ENCODE assay signal across 13 mouse cellular contexts in the genomic region with DNA sequence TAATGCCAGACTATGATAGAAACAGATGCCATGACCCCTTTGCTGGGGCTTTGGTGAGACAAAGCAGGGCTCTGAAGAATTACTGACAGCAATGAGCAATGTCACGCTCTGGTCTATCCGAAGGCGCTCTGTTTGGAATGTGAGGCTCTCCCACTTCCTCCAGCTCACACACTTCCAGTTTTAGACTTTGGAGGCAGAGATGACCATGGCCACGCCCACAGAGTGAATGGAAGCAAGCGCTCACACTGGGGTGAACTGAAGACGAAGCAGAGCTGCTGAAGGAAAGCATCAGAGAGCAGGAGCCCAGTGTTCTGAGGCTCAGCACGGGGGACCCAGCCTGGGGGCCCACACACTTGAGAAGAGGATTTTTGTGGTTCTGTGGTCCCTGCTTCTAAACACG. TPM values are rescaled to one million over a fixed set of nuclear protein-coding genes. Genes with fewer than 3 reads are reported as not detected.
DNase-seq lines count a peak whose midpoint lies in the region; ATAC-seq and TF ChIP-seq lines count a peak whose summit lies in the region.
"Had no signal": no experiment of that assay in that cellular context is flagged by ENCODE, and none has a peak within 500 bp of the region (broad histone marks: within the 10 kb centered on the region; RNA-seq: fewer than 3 reads in every experiment).

No protein-coding gene starts in this region.

- H3K36me3 ChIP-seq in embryonic facial prominence, embryonic 12.5 days: no peaks in the 10 kb centered on the region
- no peaks in the 10 kb centered on the region for H3K36me3 ChIP-seq in embryonic facial prominence, embryonic 10.5 days (replicated peaks)
- H3K36me3 ChIP-seq in lung, embryonic 16.5 days (ENCODE audit: control insufficient read depth, insufficient read depth, low read length): no peaks in the 10 kb centered on the region
- H3K36me3 ChIP-seq in intestine, postnatal 0 days (ENCODE audit: control insufficient read depth, insufficient read depth): no peaks in the 10 kb centered on the region
- no peaks in the 10 kb centered on the region for H3K36me3 ChIP-seq in stomach, postnatal 0 days (ENCODE audit: control insufficient read depth, insufficient read depth, low read length)
- H3K36me3 ChIP-seq: liver, embryonic 13.5 days; neural tube, embryonic 13.5 days had no signal

- H3K27me3 ChIP-seq in embryonic facial prominence, embryonic 12.5 days: no peaks in the 10 kb centered on the region
- no peaks in the 10 kb centered on the region for H3K27me3 ChIP-seq in embryonic facial prominence, embryonic 10.5 days (replicated peaks; ENCODE audit: low read depth, poor library complexity, severe bottlenecking)
- H3K27me3 ChIP-seq in lung, embryonic 16.5 days (ENCODE audit: control insufficient read depth, insufficient read depth, low read depth, low read length): no peaks in the 10 kb centered on the region
- H3K27me3 ChIP-seq in intestine, postnatal 0 days (replicated peaks; ENCODE audit: control insufficient read depth, insufficient read depth, low read length): no peaks in the 10 kb centered on the region
- no peaks in the 10 kb centered on the region for H3K27me3 ChIP-seq in stomach, postnatal 0 days (ENCODE audit: control insufficient read depth, insufficient read depth, low read length)
- H3K27me3 ChIP-seq: liver, embryonic 13.5 days; neural tube, embryonic 13.5 days had no signal

- 0 out of 2 replicates have a peak overlapping the region, but pooled peaks have one; percentile 10 for H3K4me2 ChIP-seq in embryonic facial prominence, embryonic 12.5 days (replicated peaks)
- peak overlapping the region; percentile 26 for H3K4me2 ChIP-seq in lung, embryonic 16.5 days (ENCODE audit: low read depth, low read length)
- 0 out of 2 replicates have a peak overlapping the region, but pooled peaks have one; percentile 25 for H3K4me2 ChIP-seq in intestine, postnatal 0 days (replicated peaks; ENCODE audit: low read depth)
- H3K4me2 ChIP-seq in stomach, postnatal 0 days (replicated peaks; ENCODE audit: low read depth): peak overlapping the region; percentile 31; the same call in 1 of the 2 replicates
- H3K4me2 ChIP-seq: liver, embryonic 13.5 days; neural tube, embryonic 13.5 days had no signal

- H3K9me3 ChIP-seq in embryonic facial prominence, embryonic 12.5 days: no peaks in the 10 kb centered on the region
- H3K9me3 ChIP-seq in embryonic facial prominence, embryonic 10.5 days: no peaks in the 10 kb centered on the region
- no peaks in the 10 kb centered on the region for H3K9me3 ChIP-seq in lung, embryonic 16.5 days (ENCODE audit: control insufficient read depth, low read length)
- H3K9me3 ChIP-seq in intestine, postnatal 0 days (ENCODE audit: control insufficient read depth): no peaks in the 10 kb centered on the region
- H3K9me3 ChIP-seq in stomach, postnatal 0 days (ENCODE audit: control insufficient read depth, low read length): no peaks in the 10 kb centered on the region
- H3K9me3 ChIP-seq: liver, embryonic 13.5 days; neural tube, embryonic 13.5 days had no signal

- DNase-seq in embryonic facial prominence, embryonic 10.5 days (ENCODE audit: low spot score): no peak
- no peak for DNase-seq in lung, postnatal 14 days
- DNase-seq in stomach, postnatal 0 days (ENCODE audit: low spot score): no peak
- no peak for DNase-seq in B cell, adult 2 months
- DNase-seq: liver, embryonic 13.5 days; midbrain, embryonic 14.5 days had no signal

- ATAC-seq in embryonic facial prominence, embryonic 12.5 days (ENCODE audit: insufficient number of reproducible peaks, insufficient read depth, low FRiP score, low TSS enrichment): no peak
- peak; percentile 59; the same call in 1 of the 2 replicates for ATAC-seq in lung, embryonic 16.5 days (ENCODE audit: low read depth)
- no peak for ATAC-seq in intestine, postnatal 0 days
- ATAC-seq in stomach, postnatal 0 days (ENCODE audit: low FRiP score, low TSS enrichment): 0 out of 2 replicates have a peak, but pooled peaks have one; percentile 26
- no peak for ATAC-seq in CD4-positive, CD25-positive, alpha-beta regulatory T cell, adult 4 months
- ATAC-seq: inflammation-experienced regulatory T-cells, adult 6 months had no signal

- H3K4me3 ChIP-seq in embryonic facial prominence, embryonic 12.5 days: no peak overlapping the region
- no peak overlapping the region for H3K4me3 ChIP-seq in embryonic facial prominence, embryonic 10.5 days
- no peak overlapping the region for H3K4me3 ChIP-seq in lung, embryonic 16.5 days (ENCODE audit: low read length)
- no peak overlapping the region for H3K4me3 ChIP-seq in intestine, postnatal 0 days (ENCODE audit: low read depth, low read length)
- no peak overlapping the region for H3K4me3 ChIP-seq in stomach, postnatal 0 days (ENCODE audit: low read depth, low read length)
- H3K4me3 ChIP-seq: left cerebral cortex, adult 2 months; liver, embryonic 13.5 days; neural tube, embryonic 13.5 days had no signal

- no peak overlapping the region for H3K9ac ChIP-seq in embryonic facial prominence, embryonic 12.5 days
- no peak overlapping the region for H3K9ac ChIP-seq in lung, embryonic 16.5 days (ENCODE audit: low read length)
- H3K9ac ChIP-seq in intestine, postnatal 0 days (ENCODE audit: low read depth, low read length): no peak overlapping the region
- H3K9ac ChIP-seq in stomach, postnatal 0 days (ENCODE audit: low read length): no peak overlapping the region
- H3K9ac ChIP-seq: liver, embryonic 13.5 days; neural tube, embryonic 13.5 days had no signal

- TF ChIP-seq EP300 in stomach, postnatal 0 days (optimal IDR thresholded peaks at IDR 0.05): no peak

- H3K4me1 ChIP-seq in embryonic facial prominence, embryonic 12.5 days: no peaks in the 10 kb centered on the region
- H3K4me1 ChIP-seq in embryonic facial prominence, embryonic 10.5 days: peaks cover 7% of the 10 kb centered on the region
- H3K4me1 ChIP-seq in lung, embryonic 16.5 days (replicated peaks; ENCODE audit: control insufficient read depth, insufficient read depth, low read length): peaks cover 4% of the 10 kb centered on the region; the same call in 1 of the 2 replicates
- no peaks in the 10 kb centered on the region for H3K4me1 ChIP-seq in intestine, postnatal 0 days (replicated peaks; ENCODE audit: control insufficient read depth, insufficient read depth, low read length)
- no peaks in the 10 kb centered on the region for H3K4me1 ChIP-seq in stomach, postnatal 0 days (replicated peaks; ENCODE audit: control insufficient read depth, insufficient read depth)
- H3K4me1 ChIP-seq: liver, embryonic 13.5 days; neural tube, embryonic 13.5 days had no signal

- 52% methylated on average over 8 of the region's 8 CpGs for WGBS in embryonic facial prominence, embryonic 12.5 days
- 54% methylated on average over 8 of the region's 8 CpGs for WGBS in embryonic facial prominence, embryonic 10.5 days
- WGBS in lung, embryonic 16.5 days: 28% methylated on average over 8 of the region's 8 CpGs
- WGBS in intestine, postnatal 0 days: 42% methylated on average over 8 of the region's 8 CpGs
- WGBS in stomach, postnatal 0 days: 40% methylated on average over 8 of the region's 8 CpGs

- TF ChIP-seq CTCF in intestine, postnatal 0 days (IDR thresholded peaks at IDR 0.05; ENCODE audit: low read depth): no peak
- no peak for TF ChIP-seq CTCF in stomach, postnatal 0 days (IDR thresholded peaks at IDR 0.05; ENCODE audit: low read depth)

- H3K27ac ChIP-seq in embryonic facial prominence, embryonic 12.5 days: no peak overlapping the region
- H3K27ac ChIP-seq in embryonic facial prominence, embryonic 10.5 days (replicated peaks): no peak overlapping the region
- H3K27ac ChIP-seq in lung, embryonic 16.5 days (ENCODE audit: low read length): no peak overlapping the region
- H3K27ac ChIP-seq in intestine, postnatal 0 days (ENCODE audit: low read depth, low read length): no peak overlapping the region
- no peak overlapping the region for H3K27ac ChIP-seq in stomach, postnatal 0 days (replicated peaks)
- H3K27ac ChIP-seq: left cerebral cortex, adult 2 months; liver, embryonic 13.5 days; neural tube, embryonic 13.5 days had no signal

RNA-seq across cellular contexts. Expression of gene Pla2r1, which starts 37.3 kb away (rescaled TPM):
- 2.4 and 3.7 TPM in 2 replicates for polyA plus RNA-seq in embryonic facial prominence, embryonic 12.5 days (2016; fragmentation: Nextera tagmentation; extraction: Ambion mirVana)
- 2.5 and 2.8 TPM in 2 replicates for polyA plus RNA-seq in embryonic facial prominence, embryonic 10.5 days (2016; fragmentation: Nextera tagmentation; extraction: Ambion mirVana)
- 4.2 and 4.3 TPM in 2 replicates for polyA plus RNA-seq in lung, embryonic 16.5 days (2015; fragmentation: Nextera tagmentation; extraction: Ambion mirVana)
- 0.85 and 0.96 TPM in 2 replicates for polyA plus RNA-seq in intestine, postnatal 0 days (2015; fragmentation: Nextera tagmentation; extraction: Ambion mirVana)
- polyA plus RNA-seq in stomach, postnatal 0 days (2015; fragmentation: Nextera tagmentation; extraction: Ambion mirVana): 0.86 and 0.94 TPM in 2 replicates
- not detected for polyA plus RNA-seq in CD4-positive, CD25-positive, alpha-beta regulatory T cell, adult 4 months (2017; shearing (Covaris generic))
- polyA plus RNA-seq: inflammation-experienced regulatory T-cells, adult 6 months had no signal

Comparison
In these comparisons a context has a peak if more than half of its experiments do, and no peak if none do; other contexts are left out.
1. ATAC-seq: peak in lung, embryonic 16.5 days (single experiment) and stomach, postnatal 0 days (single experiment); none in embryonic facial prominence, embryonic 12.5 days (single experiment), intestine, postnatal 0 days (single experiment) and CD4-positive, CD25-positive, alpha-beta regulatory T cell, adult 4 months (single experiment).
2. Peak in every context shown above with its lines, with median percentiles within 50 percentile points of each other: H3K4me2 ChIP-seq.